Mouse (Mus musculus): ENCODE results near the gene Tex33. TPM values are rescaled to one million over a fixed set of nuclear protein-coding genes. Genes with fewer than 3 reads are reported as not detected.
"Not testable (repeated sequence)": the region's sequence is repeated elsewhere in the genome, so short reads cannot be mapped to it uniquely, and the experiment has no call there.

The Tex33 gene
- polyA plus RNA-seq, 1 experiment: not detected

DNA sequence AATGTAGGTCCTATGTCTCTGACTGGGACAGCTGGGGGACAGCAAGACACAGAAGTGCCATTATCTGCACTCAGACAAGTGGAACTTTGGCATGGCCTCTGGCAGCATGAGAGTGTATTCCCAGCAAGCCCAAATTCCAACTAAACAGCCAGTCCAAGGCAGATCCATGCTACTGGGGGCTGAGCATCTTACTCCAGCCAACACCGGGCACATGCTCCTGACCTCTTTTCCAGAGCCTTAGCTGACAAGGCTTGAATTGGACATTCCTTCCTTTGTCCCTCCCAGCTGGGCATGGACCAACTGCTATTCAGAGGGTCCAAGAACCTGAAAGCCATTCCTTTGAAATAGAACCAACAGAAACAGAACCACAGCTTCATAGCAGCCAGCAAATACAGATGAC, 26.1 kb downstream of the Tex33 start:
- peaks cover 22% of the 10 kb centered on the region for H3K4me1 ChIP-seq (ENCODE audit: control insufficient read depth, insufficient read depth, low read length)
- H3K4me3 ChIP-seq (replicated peaks; ENCODE audit: extremely low read depth, low read depth, low read length): no peak overlapping the region
- WGBS: 61% methylated on average over 1 of the region's 1 CpGs
- DNase-seq: no peak
- no peak for TF ChIP-seq POLR2A (IDR thresholded peaks at IDR 0.05; ENCODE audit: borderline replicate concordance, extremely low read depth, low read depth, low read length)
- TF ChIP-seq CTCF (IDR thresholded peaks at IDR 0.05; ENCODE audit: insufficient read depth, low read length): no peak

DNA sequence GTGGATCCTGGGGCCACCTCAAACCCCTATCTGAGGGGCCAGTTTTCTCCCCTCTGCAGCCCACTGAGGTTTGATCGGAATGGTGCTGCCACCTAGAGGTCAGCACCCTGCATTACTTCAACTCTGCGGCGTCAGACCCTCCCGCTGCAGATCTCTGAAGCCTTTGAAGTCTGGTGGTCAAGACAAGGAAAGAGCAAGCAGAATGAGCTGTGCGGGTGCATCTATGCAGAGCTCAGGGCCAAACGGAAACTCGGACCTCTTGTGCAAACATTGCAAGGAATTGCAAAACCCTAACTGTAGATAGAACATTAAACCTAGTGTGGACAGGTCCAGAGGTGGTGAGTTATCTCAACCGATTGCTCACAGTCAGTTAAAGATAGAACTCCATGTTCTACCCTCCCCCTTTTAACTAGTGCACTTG, 26.8 kb downstream of the Tex33 start:
- Histone ChIP-seq H3K4me1 (ENCODE audit: control insufficient read depth, insufficient read depth, low read length) (peaks cover 20% of the 10 kb centered on the region), H3K4me3 (replicated peaks; ENCODE audit: extremely low read depth, low read depth, low read length) (no peak overlapping the region)
- TF ChIP-seq CTCF (IDR thresholded peaks at IDR 0.05; ENCODE audit: insufficient read depth, low read length) (peak; percentile 82), POLR2A (IDR thresholded peaks at IDR 0.05; ENCODE audit: borderline replicate concordance, extremely low read depth, low read depth, low read length) (no peak)
- 4% methylated on average over 8 of the region's 8 CpGs for WGBS
- DNase-seq: peak; percentile 61

- H3K4me1 ChIP-seq (ENCODE audit: control insufficient read depth, insufficient read depth, low read length): peaks cover 15% of the 10 kb centered on the region
- DNase-seq: no peak
- TF ChIP-seq POLR2A (IDR thresholded peaks at IDR 0.05; ENCODE audit: borderline replicate concordance, extremely low read depth, low read depth, low read length) (no peak), CTCF (IDR thresholded peaks at IDR 0.05; ENCODE audit: insufficient read depth, low read length) (no peak)
- H3K4me3 ChIP-seq (replicated peaks; ENCODE audit: extremely low read depth, low read depth, low read length): no peak overlapping the region
- WGBS: 74% methylated on average over 3 of the region's 3 CpGs
Measured at GRCm38 (mm10) chr15:78367811-78368210, 27.9 kb downstream of the Tex33 start.

DNA sequence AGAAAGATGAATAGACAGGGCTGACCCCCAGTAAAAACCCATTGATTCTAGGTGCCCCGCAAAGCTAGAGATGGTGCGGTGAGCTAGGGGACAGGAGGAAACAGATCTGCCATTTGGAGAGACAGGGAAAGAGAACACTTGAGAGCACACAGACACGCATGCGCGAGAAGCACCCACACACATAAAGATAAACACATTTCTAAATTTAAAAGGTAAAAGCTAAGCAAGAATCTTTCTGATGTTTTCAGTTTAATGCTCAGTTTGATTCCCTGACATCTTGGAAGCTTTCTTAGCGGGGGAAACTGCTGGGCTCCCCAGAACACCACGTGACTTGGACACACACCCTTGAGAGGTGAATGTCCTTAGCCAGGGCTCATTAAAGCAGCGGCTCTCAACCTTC, 28.8 kb downstream of the Tex33 start:
- no peak for DNase-seq
- Histone ChIP-seq H3K4me1 (ENCODE audit: control insufficient read depth, insufficient read depth, low read length) (peaks cover 9% of the 10 kb centered on the region), H3K4me3 (replicated peaks; ENCODE audit: extremely low read depth, low read depth, low read length) (no peak overlapping the region)
- 75% methylated on average over 8 of the region's 8 CpGs for WGBS
- TF ChIP-seq CTCF (IDR thresholded peaks at IDR 0.05; ENCODE audit: insufficient read depth, low read length) (no peak), POLR2A (IDR thresholded peaks at IDR 0.05; ENCODE audit: borderline replicate concordance, extremely low read depth, low read depth, low read length) (no peak)

DNA sequence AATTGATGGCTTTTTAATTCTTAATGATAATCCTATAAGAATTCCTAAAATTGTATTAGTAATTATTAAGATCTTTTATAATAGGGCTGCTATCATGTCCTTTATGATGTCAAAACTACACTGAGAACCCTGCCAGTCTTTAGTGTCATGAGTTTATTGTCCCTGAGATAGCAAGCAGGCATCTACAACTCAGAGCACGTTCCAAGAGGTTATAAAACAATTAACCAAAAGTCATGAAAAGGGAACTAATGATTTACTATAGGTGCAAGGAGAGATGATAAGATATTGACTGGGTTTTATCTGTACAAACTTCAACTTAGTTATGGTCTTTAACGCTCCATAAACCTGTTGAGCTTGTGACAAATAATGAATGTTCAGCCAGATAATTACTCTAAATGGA, 29.8 kb downstream of the Tex33 start:
- DNase-seq: no peak
- Histone ChIP-seq H3K4me3 (replicated peaks; ENCODE audit: extremely low read depth, low read depth, low read length) (no peak overlapping the region), H3K4me1 (ENCODE audit: control insufficient read depth, insufficient read depth, low read length) (peaks cover 4% of the 10 kb centered on the region; the same call in 1 of the 2 replicates)
- TF ChIP-seq POLR2A (IDR thresholded peaks at IDR 0.05; ENCODE audit: borderline replicate concordance, extremely low read depth, low read depth, low read length): no peak
- TF ChIP-seq CTCF (IDR thresholded peaks at IDR 0.05; ENCODE audit: insufficient read depth, low read length): no peak
- 67% methylated on average over 2 of the region's 2 CpGs for WGBS

DNA sequence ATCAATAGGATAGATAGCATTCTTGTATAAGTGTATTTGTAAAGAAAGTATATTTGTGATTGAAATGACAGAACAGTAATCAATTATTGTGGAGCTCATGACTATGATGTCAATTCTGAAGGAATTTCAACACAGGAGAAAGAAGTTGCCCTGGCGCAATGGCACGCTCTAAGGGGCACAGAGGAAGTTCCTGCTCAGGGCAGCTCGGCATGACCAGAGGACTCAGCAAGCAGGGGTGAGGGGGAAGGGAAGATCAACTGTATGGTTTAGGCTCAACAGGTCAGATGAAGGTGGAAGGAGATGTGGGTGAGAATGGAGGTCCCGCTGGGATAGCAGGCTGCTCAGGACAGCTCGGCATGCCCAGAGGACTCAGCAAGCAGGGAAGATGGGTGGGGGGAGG, 40.2 kb downstream of the Tex33 start:
- TF ChIP-seq POLR2A (IDR thresholded peaks at IDR 0.05; ENCODE audit: borderline replicate concordance, extremely low read depth, low read depth, low read length): no peak
- no peak for TF ChIP-seq CTCF (IDR thresholded peaks at IDR 0.05; ENCODE audit: insufficient read depth, low read length)
- Histone ChIP-seq H3K4me1 (ENCODE audit: control insufficient read depth, insufficient read depth, low read length) (peaks cover 3% of the 10 kb centered on the region; the same call in 1 of the 2 replicates), H3K4me3 (replicated peaks; ENCODE audit: extremely low read depth, low read depth, low read length) (no peak overlapping the region)
- WGBS: 79% methylated on average over 5 of the region's 5 CpGs
- no peak for DNase-seq

GRCm38 (mm10) chr15:78354958-78355357, 40.8 kb downstream of the Tex33 start:
- WGBS: 0% methylated on average over 1 of the region's 1 CpGs
- no peak for DNase-seq
- Histone ChIP-seq H3K4me3 (replicated peaks; ENCODE audit: extremely low read depth, low read depth, low read length) (no peak overlapping the region), H3K4me1 (ENCODE audit: control insufficient read depth, insufficient read depth, low read length) (peaks cover 3% of the 10 kb centered on the region; the same call in 1 of the 2 replicates)
- no peak for TF ChIP-seq POLR2A (IDR thresholded peaks at IDR 0.05; ENCODE audit: borderline replicate concordance, extremely low read depth, low read depth, low read length)
- peak; percentile 56 for TF ChIP-seq CTCF (IDR thresholded peaks at IDR 0.05; ENCODE audit: insufficient read depth, low read length)

- Histone ChIP-seq H3K4me1 (ENCODE audit: control insufficient read depth, insufficient read depth, low read length) (peaks cover 3% of the 10 kb centered on the region; the same call in 1 of the 2 replicates), H3K4me3 (replicated peaks; ENCODE audit: extremely low read depth, low read depth, low read length) (no peak overlapping the region)
- 31% methylated on average over 3 of the region's 3 CpGs for WGBS
- TF ChIP-seq CTCF (IDR thresholded peaks at IDR 0.05; ENCODE audit: insufficient read depth, low read length) (no peak), POLR2A (IDR thresholded peaks at IDR 0.05; ENCODE audit: borderline replicate concordance, extremely low read depth, low read depth, low read length) (no peak)
- DNase-seq: no peak
Measured at GRCm38 (mm10) chr15:78351586-78352165, 44.0 kb downstream of the Tex33 start.

DNA sequence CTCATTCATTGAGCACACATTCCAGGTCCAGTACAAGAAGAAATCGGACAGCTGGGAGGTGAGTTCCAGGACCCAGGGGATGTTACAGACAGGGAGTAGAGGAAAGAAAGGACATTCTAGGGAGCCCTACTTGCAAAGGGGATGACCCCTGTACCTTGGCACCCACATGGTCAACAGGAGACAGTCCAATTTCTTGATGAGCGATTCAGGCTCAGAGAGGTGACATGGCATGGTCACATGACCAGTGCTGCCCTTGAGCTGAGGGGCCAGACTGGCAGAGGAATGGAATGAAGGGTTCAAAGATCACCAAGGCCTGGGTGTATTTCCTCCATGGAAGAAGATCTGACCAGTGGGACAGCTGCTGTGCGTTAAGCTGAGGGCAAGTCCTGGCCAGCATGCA, 51.1 kb downstream of the Tex33 start:
- WGBS: 88% methylated on average over 3 of the region's 3 CpGs
- H3K4me3 ChIP-seq (replicated peaks; ENCODE audit: extremely low read depth, low read depth, low read length): no peak overlapping the region
- H3K4me1 ChIP-seq (ENCODE audit: control insufficient read depth, insufficient read depth, low read length): no peaks in the 10 kb centered on the region
- DNase-seq: no peak
- TF ChIP-seq POLR2A (IDR thresholded peaks at IDR 0.05; ENCODE audit: borderline replicate concordance, extremely low read depth, low read depth, low read length) (no peak), CTCF (IDR thresholded peaks at IDR 0.05; ENCODE audit: insufficient read depth, low read length) (no peak)

DNA sequence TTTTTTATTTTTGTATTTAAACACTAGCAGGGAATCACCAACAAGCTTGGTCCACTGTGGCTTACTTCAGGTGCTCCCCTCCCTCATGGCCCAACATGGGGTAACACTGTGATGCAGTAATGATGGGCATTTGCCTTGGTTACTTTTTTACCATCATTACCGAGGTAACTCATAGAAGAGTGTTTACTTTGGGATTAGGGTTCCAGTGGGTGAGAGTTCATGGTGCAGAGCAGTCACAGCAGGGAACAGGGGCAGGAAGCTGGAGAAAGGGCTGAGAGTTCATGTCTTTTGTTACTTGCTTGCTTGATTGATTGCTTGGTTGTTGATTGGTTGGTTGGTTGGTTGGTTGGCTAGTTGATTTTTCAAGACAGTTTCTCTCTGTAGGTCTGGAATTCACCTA, 52.0 kb downstream of the Tex33 start:
- H3K4me3 ChIP-seq (replicated peaks; ENCODE audit: extremely low read depth, low read depth, low read length): no peak overlapping the region
- 12% methylated on average over 1 of the region's 1 CpGs for whole genome bisulfite sequencing
- no peaks in the 10 kb centered on the region for H3K4me1 ChIP-seq (ENCODE audit: control insufficient read depth, insufficient read depth, low read length)
- DNase-seq: no peak
- TF ChIP-seq CTCF (IDR thresholded peaks at IDR 0.05; ENCODE audit: insufficient read depth, low read length) (no peak), POLR2A (IDR thresholded peaks at IDR 0.05; ENCODE audit: borderline replicate concordance, extremely low read depth, low read depth, low read length) (no peak)

DNA sequence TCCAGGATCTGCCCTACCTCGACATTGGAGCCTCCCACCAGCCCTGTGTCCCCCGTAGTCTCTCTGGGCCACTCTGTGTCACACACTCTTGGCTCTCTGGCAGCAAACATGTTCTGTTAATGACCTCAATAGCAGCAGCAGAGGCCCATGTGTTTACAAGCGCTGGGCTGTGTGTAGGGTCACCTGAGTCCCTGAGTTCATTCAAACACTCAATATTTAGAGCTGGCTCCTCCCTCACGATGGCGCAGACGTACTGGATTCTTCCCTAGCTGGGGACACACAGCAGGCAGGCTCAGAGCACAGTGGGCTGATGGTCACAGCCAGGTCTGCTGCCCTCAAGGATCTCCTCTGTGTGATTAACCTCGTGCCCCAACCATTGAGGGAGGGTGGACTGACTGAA, 54.8 kb downstream of the Tex33 start:
- H3K4me3 ChIP-seq (replicated peaks; ENCODE audit: extremely low read depth, low read depth, low read length); DNase-seq; H3K4me1 ChIP-seq (ENCODE audit: control insufficient read depth, insufficient read depth, low read length): not testable (repeated sequence)
- WGBS: 74% methylated on average over 7 of the region's 7 CpGs
